ENCODE assay signal across 12 mouse cellular contexts in the genomic region with DNA sequence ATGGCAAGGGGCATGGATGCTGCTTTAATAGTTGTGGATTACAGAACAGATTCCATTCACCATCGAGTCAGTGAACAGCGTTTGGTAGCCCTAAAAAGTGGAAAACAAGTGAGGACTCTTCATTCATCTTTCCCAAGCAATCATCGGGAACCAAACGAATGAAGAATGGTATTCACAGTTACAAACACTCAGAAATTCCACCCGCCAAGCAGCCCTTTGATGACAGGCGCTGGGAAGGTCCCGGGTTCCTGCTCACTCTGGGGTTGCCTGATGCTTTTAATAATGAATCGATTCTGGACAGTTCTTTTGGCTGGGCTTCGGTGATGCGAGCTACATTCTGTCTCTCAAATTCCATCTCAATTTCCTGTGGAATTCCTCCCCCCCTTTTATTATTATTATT.
"Had no signal": no experiment of that assay in that cellular context is flagged by ENCODE, and none has a peak within 500 bp of the region (broad histone marks: within the 10 kb centered on the region; RNA-seq: fewer than 3 reads in every experiment).

No protein-coding gene starts in this region.

- DNase-seq: left cerebral cortex, postnatal 4 days; liver; liver, embryonic 13.5 days; liver, postnatal 0 days; lung, adult 18-20 months; lung, adult 2 months; lung, embryonic 14.5 days; lung, postnatal 10 days; lung, postnatal 14 days; lung, postnatal 36 days; lung, postnatal 4 days; midbrain, embryonic 14.5 days had no signal
